Mouse (Mus musculus): ENCODE results near the gene Kbtbd7. TPM values are rescaled to one million over a fixed set of nuclear protein-coding genes. Genes with fewer than 3 reads are reported as not detected.
A peak's percentile ranks its signal among the peaks of the same experiment; 100 is the strongest.

Gene Kbtbd7
- polyA plus RNA-seq, 1 experiment from 2014 or later, result 9.7 TPM

DNA sequence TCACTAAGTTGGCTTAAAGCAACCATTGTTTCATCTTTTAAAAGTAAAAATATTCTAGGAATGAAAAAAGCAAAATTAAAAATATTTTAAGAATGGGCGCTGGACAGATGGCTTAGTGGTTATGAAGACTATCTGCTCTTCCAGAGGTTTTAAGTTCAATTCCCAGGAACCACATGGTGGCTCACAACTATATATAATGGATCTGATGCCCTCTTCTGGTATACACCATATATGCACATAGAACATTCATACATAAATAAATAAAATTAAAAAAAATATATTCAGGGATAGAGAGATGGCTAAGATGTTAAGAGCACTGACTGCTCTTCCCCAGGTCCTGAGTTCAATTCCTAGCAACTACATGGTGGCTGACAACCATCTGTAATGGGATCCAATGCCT is 39.3 kb downstream of the Kbtbd7 start:
- Histone ChIP-seq H3K9me3 (replicated peaks; ENCODE audit: low read length) (no peaks in the 10 kb centered on the region), H3K36me3 (ENCODE audit: insufficient read depth, low read length) (peaks cover 56% of the 10 kb centered on the region), H3K4me3 (replicated peaks; ENCODE audit: low read depth, low read length) (no peak overlapping the region), H3K4me2 (ENCODE audit: low read length) (no peak overlapping the region), H3K9ac (ENCODE audit: low read depth, low read length) (no peak overlapping the region), H3K27me3 (ENCODE audit: insufficient read depth, low read length) (no peaks in the 10 kb centered on the region), H3K4me1 (replicated peaks; ENCODE audit: insufficient read depth, low read length) (no peaks in the 10 kb centered on the region), H3K27ac (no peak overlapping the region)
- no peak for DNase-seq (ENCODE audit: low spot score)
- no peak for ATAC-seq (replicated peaks; ENCODE audit: low FRiP score, low read depth)
- peak; percentile 42 for TF ChIP-seq CTCF (IDR thresholded peaks at IDR 0.05; ENCODE audit: low read depth)
- WGBS, result 96% methylated on average over 1 of the region's 1 CpGs

DNA sequence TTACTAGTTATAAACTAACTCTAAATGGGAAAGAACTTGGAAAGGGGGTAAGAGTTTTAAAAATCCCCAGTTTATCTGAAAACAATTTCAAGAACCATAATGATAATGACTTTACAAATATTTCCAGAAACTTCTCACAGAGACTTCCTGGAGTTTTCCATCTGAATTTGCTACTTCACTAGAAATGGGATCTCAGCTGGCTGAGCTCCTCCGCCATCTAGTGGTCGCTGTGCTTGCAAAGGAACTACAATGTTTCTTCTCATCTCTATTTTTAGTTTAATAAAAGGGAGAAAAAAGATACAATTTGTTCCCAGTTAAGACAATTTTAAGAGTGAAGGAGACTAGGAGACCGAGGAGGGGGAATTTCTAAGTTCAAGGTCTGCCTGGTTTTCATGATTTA is 41.3 kb downstream of the Kbtbd7 start:
- TF ChIP-seq CTCF (IDR thresholded peaks at IDR 0.05; ENCODE audit: low read depth), result peak; percentile 83
- no peak overlapping the region for H3K4me2 ChIP-seq (ENCODE audit: low read length)
- H3K27ac ChIP-seq, result no peak overlapping the region
- 18% methylated on average over 3 of the region's 3 CpGs for WGBS
- no peaks in the 10 kb centered on the region for H3K9me3 ChIP-seq (replicated peaks; ENCODE audit: low read length)
- H3K9ac ChIP-seq (ENCODE audit: low read depth, low read length), result no peak overlapping the region
- no peak overlapping the region for H3K4me3 ChIP-seq (replicated peaks; ENCODE audit: low read depth, low read length)
- ATAC-seq (replicated peaks; ENCODE audit: low FRiP score, low read depth), result no peak
- peaks cover 58% of the 10 kb centered on the region for H3K36me3 ChIP-seq (ENCODE audit: insufficient read depth, low read length)
- DNase-seq (ENCODE audit: low spot score), result peak; percentile 87
- no peaks in the 10 kb centered on the region for H3K27me3 ChIP-seq (ENCODE audit: insufficient read depth, low read length)
- H3K4me1 ChIP-seq (replicated peaks; ENCODE audit: insufficient read depth, low read length), result no peaks in the 10 kb centered on the region

DNA sequence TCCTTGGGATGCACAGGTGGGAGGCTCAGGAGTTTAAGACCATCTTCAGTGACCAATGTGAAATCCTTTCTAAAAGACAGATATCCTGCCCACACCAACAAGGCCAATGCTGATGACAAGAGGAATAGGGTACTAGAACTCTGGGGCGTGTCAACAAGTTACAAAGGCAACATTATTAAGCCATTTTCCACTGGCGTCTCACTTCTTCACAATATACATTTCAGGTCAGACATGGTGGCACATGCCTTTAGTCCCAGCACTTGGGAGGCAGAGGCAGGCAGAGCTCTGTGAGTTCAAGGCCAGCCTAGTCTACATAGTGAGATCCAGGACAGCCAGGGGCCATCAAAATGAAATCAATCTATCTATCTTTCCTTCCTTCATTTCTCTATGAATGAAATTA is 47.1 kb downstream of the Kbtbd7 start:
- Histone ChIP-seq H3K9ac (ENCODE audit: low read depth, low read length) (no peak overlapping the region), H3K4me2 (ENCODE audit: low read length) (no peak overlapping the region), H3K4me1 (replicated peaks; ENCODE audit: insufficient read depth, low read length) (no peaks in the 10 kb centered on the region), H3K9me3 (replicated peaks; ENCODE audit: low read length) (no peaks in the 10 kb centered on the region), H3K4me3 (replicated peaks; ENCODE audit: low read depth, low read length) (no peak overlapping the region), H3K36me3 (ENCODE audit: insufficient read depth, low read length) (peaks cover 55% of the 10 kb centered on the region), H3K27ac (no peak overlapping the region), H3K27me3 (ENCODE audit: insufficient read depth, low read length) (no peaks in the 10 kb centered on the region)
- ATAC-seq (replicated peaks; ENCODE audit: low FRiP score, low read depth), result no peak
- WGBS, result 87% methylated on average over 2 of the region's 2 CpGs
- DNase-seq (ENCODE audit: low spot score), result no peak
- no peak for TF ChIP-seq CTCF (IDR thresholded peaks at IDR 0.05; ENCODE audit: low read depth)

Other genes with a start within 250 kb of the Kbtbd7 start
- not detected in 2 replicates for gene Zfp957, start 179.1 kb upstream of the Kbtbd7 start, polyA plus RNA-seq (2015; fragmentation: Nextera tagmentation; extraction: Ambion mirVana)
- gene Rgcc, start 124.9 kb upstream of the Kbtbd7 start, polyA plus RNA-seq (2015; fragmentation: Nextera tagmentation; extraction: Ambion mirVana), result 60.1 and 70.7 TPM in 2 replicates
- 30.7 and 32.5 TPM in 2 replicates for gene Naa16, start 35.7 kb upstream of the Kbtbd7 start, polyA plus RNA-seq (2015; fragmentation: Nextera tagmentation; extraction: Ambion mirVana)
- 10.9 and 12.2 TPM in 2 replicates for gene Mtrf1, start 28.7 kb upstream of the Kbtbd7 start, polyA plus RNA-seq (2015; fragmentation: Nextera tagmentation; extraction: Ambion mirVana)
- 2.0 and 2.1 TPM in 2 replicates for gene Kbtbd6, start 25.3 kb downstream of the Kbtbd7 start, polyA plus RNA-seq (2015; fragmentation: Nextera tagmentation; extraction: Ambion mirVana)
- gene Elf1, start 54.7 kb downstream of the Kbtbd7 start, polyA plus RNA-seq (2015; fragmentation: Nextera tagmentation; extraction: Ambion mirVana), result 18.2 and 18.3 TPM in 2 replicates
- 46.8 and 47.6 TPM in 2 replicates for gene Wbp4, start 55.0 kb downstream of the Kbtbd7 start, polyA plus RNA-seq (2015; fragmentation: Nextera tagmentation; extraction: Ambion mirVana)
- 119 and 122 TPM in 2 replicates for gene Sugt1, start 161.2 kb downstream of the Kbtbd7 start, polyA plus RNA-seq (2015; fragmentation: Nextera tagmentation; extraction: Ambion mirVana)
- 1.7 and 3.1 TPM in 2 replicates for gene Cnmd, start 235.7 kb downstream of the Kbtbd7 start, polyA plus RNA-seq (2015; fragmentation: Nextera tagmentation; extraction: Ambion mirVana)